Mouse (Mus musculus): ENCODE data around the gene Nrxn3.

Nrxn3 gene

GRCm38 (mm10) chr12:89505121-89505764, 782.6 kb downstream of the Nrxn3 start:
- in situ Hi-C loops (cut with MboI, MseI) = loop anchor here (25.0 kb wide), 1 partner anchor 1207 kb away; no protein-coding TSS in a partner anchor

- in situ Hi-C loops (cut with MboI, MseI) = loop anchor here (25.0 kb wide), 1 partner anchor 1203 kb away; no protein-coding TSS in a partner anchor
Measured at GRCm38 (mm10) chr12:89508970-89509369, 786.3 kb downstream of the Nrxn3 start.

GRCm38 (mm10) chr12:89513759-89514158, 791.1 kb downstream of the Nrxn3 start:
- in situ Hi-C loops (cut with MboI, MseI) = loop anchor here (25.0 kb wide), 1 partner anchor 1199 kb away; no protein-coding TSS in a partner anchor

GRCm38 (mm10) chr12:89516046-89516445, 793.4 kb downstream of the Nrxn3 start:
- in situ Hi-C loops (cut with MboI, MseI) = loop anchor here (25.0 kb wide), 1 partner anchor 1196 kb away; no protein-coding TSS in a partner anchor

- in situ Hi-C loops (cut with MboI, MseI) = no loop called here
Measured at GRCm38 (mm10) chr12:89530679-89531350, 808.1 kb downstream of the Nrxn3 start.

GRCm38 (mm10) chr12:89551291-89551690, 828.6 kb downstream of the Nrxn3 start:
- in situ Hi-C loops (cut with MboI, MseI) = no loop called here

- in situ Hi-C loops (cut with MboI, MseI) = no loop called here
Measured at GRCm38 (mm10) chr12:89553223-89553880, 830.7 kb downstream of the Nrxn3 start.

- in situ Hi-C loops (cut with MboI, MseI) = no loop called here
Measured at GRCm38 (mm10) chr12:89554171-89554570, 831.5 kb downstream of the Nrxn3 start.

GRCm38 (mm10) chr12:89554740-89555430, 832.2 kb downstream of the Nrxn3 start:
- in situ Hi-C loops (cut with MboI, MseI) = no loop called here

GRCm38 (mm10) chr12:89558921-89559320, 836.2 kb downstream of the Nrxn3 start:
- in situ Hi-C loops (cut with MboI, MseI) = no loop called here

GRCm38 (mm10) chr12:89561989-89562565, 839.4 kb downstream of the Nrxn3 start:
- in situ Hi-C loops (cut with MboI, MseI) = no loop called here

- in situ Hi-C loops (cut with MboI, MseI) = no loop called here
Measured at GRCm38 (mm10) chr12:89568723-89569377, 846.2 kb downstream of the Nrxn3 start.

- in situ Hi-C loops (cut with MboI, MseI) = no loop called here
Measured at GRCm38 (mm10) chr12:89592459-89592858, 869.8 kb downstream of the Nrxn3 start.

GRCm38 (mm10) chr12:89613670-89614069, 891.0 kb downstream of the Nrxn3 start:
- in situ Hi-C loops (cut with MboI, MseI) = no loop called here

GRCm38 (mm10) chr12:89625746-89626145, 903.1 kb downstream of the Nrxn3 start:
- in situ Hi-C loops (cut with MboI, MseI) = no loop called here

GRCm38 (mm10) chr12:89640046-89640445, 917.4 kb downstream of the Nrxn3 start:
- in situ Hi-C loops (cut with MboI, MseI) = no loop called here

- in situ Hi-C loops (cut with MboI, MseI) = no loop called here
Measured at GRCm38 (mm10) chr12:89641460-89641859, 918.8 kb downstream of the Nrxn3 start.

GRCm38 (mm10) chr12:89653211-89653610, 930.5 kb downstream of the Nrxn3 start:
- in situ Hi-C loops (cut with MboI, MseI) = no loop called here

GRCm38 (mm10) chr12:89661219-89661618, 938.5 kb downstream of the Nrxn3 start:
- in situ Hi-C loops (cut with MboI, MseI) = no loop called here

GRCm38 (mm10) chr12:89668856-89669255, 946.2 kb downstream of the Nrxn3 start:
- in situ Hi-C loops (cut with MboI, MseI) = no loop called here

- in situ Hi-C loops (cut with MboI, MseI) = no loop called here
Measured at GRCm38 (mm10) chr12:89672819-89673218, 950.1 kb downstream of the Nrxn3 start.
